Mouse (Mus musculus): Measurements from ENCODE around the gene Mrpl50.
"Not testable (repeated sequence)": the region's sequence is repeated elsewhere in the genome, so short reads cannot be mapped to it uniquely, and the experiment has no call there.

The Mrpl50 gene

GRCm38 (mm10) chr4:49510236-49510835 lies 10.6 kb downstream of the Mrpl50 start:
- DNase-seq (ENCODE audit: extremely low spot score, low spot score): not testable (repeated sequence)

- DNase-seq (ENCODE audit: extremely low spot score, low spot score): no peak
Measured at GRCm38 (mm10) chr4:49509183-49509582, 11.7 kb downstream of the Mrpl50 start.

- DNase-seq (ENCODE audit: extremely low spot score, low spot score): no peak
Measured at GRCm38 (mm10) chr4:49506386-49506785, 14.5 kb downstream of the Mrpl50 start, which contains the start of gene Baat. TSS of gene Baat (minus strand) at chr4:49506557.

GRCm38 (mm10) chr4:49503563-49503962 lies 17.3 kb downstream of the Mrpl50 start:
- DNase-seq (ENCODE audit: extremely low spot score, low spot score): no peak

GRCm38 (mm10) chr4:49485934-49486650 lies 34.8 kb downstream of the Mrpl50 start:
- DNase-seq (ENCODE audit: extremely low spot score, low spot score): not testable (repeated sequence)

- DNase-seq (ENCODE audit: extremely low spot score, low spot score): no peak
Measured at GRCm38 (mm10) chr4:49485442-49485841, 35.5 kb downstream of the Mrpl50 start.

GRCm38 (mm10) chr4:49480896-49481295 lies 40.0 kb downstream of the Mrpl50 start:
- DNase-seq (ENCODE audit: extremely low spot score, low spot score): no peak

GRCm38 (mm10) chr4:49480104-49480760 lies 40.7 kb downstream of the Mrpl50 start:
- no peak for DNase-seq (ENCODE audit: extremely low spot score, low spot score)

- DNase-seq (ENCODE audit: extremely low spot score, low spot score): not testable (repeated sequence)
Measured at GRCm38 (mm10) chr4:49479035-49479434, 41.9 kb downstream of the Mrpl50 start.

GRCm38 (mm10) chr4:49478118-49478877 lies 42.6 kb downstream of the Mrpl50 start:
- DNase-seq (ENCODE audit: extremely low spot score, low spot score): no peak

- DNase-seq (ENCODE audit: extremely low spot score, low spot score): no peak
Measured at GRCm38 (mm10) chr4:49474583-49474982, 46.3 kb downstream of the Mrpl50 start.

GRCm38 (mm10) chr4:49473435-49474100 lies 47.3 kb downstream of the Mrpl50 start, which contains the start of gene Acnat1:
TSS of gene Acnat1 (minus strand) at chr4:49473912.
- no peak for DNase-seq (ENCODE audit: extremely low spot score, low spot score)

- DNase-seq (ENCODE audit: extremely low spot score, low spot score): no peak
Measured at GRCm38 (mm10) chr4:49469435-49470151, 51.3 kb downstream of the Mrpl50 start.

- no peak for DNase-seq (ENCODE audit: extremely low spot score, low spot score)
Measured at GRCm38 (mm10) chr4:49467360-49467759, 53.5 kb downstream of the Mrpl50 start.
